Mouse (Mus musculus): ENCODE measurements around the gene Oaz2.

DNA sequence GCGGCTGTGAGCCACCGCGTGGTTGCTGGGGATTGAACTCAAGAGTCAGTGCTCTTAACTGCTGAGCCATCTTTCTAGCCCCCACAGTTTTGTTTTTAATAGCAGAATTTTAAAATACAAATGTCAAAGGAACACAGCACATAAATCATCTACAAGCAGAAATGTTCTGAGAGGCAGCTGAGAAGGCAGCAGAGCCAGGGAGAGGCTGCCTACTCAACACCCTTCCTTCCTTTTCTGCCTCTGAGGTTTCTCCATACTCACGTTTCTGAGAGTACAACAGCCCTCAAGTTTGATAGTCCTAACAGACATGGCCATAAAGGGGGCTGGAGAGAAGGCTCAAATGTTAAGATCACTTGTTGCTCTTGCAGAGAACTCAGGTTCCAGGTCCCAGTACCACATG, 59.7 kb downstream of the Oaz2 start:
- TF ChIP-seq CTCF (IDR thresholded peaks at IDR 0.05; ENCODE audit: low read depth): no peak
- TF ChIP-seq EP300 (IDR thresholded peaks at IDR 0.05; ENCODE audit: low read depth): no peak

Data from liver, embryonic 14.5 days (tissue).